Mouse (Mus musculus) layer of hippocampus, postnatal 14 days (tissue): Measurements from ENCODE around the gene Ppm1d. TPM values are rescaled to one million over a fixed set of nuclear protein-coding genes. Genes with fewer than 3 reads are reported as not detected.

ENCODE experiments used
- DNase-seq, 2 experiments: peaks; one replicate each; pipeline ENCODE4 v3.0.0; 2021 to 2022; ENCODE audit warnings: low spot score in 2 of 2, mixed read lengths in 1 of 2
- total RNA-seq, 2 experiments: library from RNA; stranded (reverse); gene quantifications; 2 replicates each; pipeline ENCODE4 v1.2.3; 2021

The Ppm1d gene
- total RNA-seq, 2 experiments from 2014 or later, result 15.3 to 15.4 TPM

DNA sequence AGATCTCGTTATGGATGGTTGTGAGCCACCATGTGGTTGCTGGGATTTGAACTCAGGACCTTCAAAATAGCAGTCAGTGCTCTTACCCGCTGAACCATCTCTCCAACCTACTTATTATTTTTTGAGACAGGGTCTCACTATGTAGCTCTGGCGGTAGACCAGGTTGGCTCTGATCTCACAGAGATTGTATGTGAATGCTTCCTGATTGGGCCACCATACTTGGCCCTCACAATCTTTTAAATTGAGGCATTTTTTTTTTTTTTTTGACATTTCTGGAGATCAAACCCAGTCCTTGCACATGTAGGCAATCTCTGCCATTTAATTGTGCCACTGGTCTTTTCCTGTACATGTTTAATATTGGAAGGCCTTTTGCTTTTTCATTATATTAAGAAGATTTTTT is 17.7 kb downstream of the Ppm1d start:
- no peak for DNase-seq

DNA sequence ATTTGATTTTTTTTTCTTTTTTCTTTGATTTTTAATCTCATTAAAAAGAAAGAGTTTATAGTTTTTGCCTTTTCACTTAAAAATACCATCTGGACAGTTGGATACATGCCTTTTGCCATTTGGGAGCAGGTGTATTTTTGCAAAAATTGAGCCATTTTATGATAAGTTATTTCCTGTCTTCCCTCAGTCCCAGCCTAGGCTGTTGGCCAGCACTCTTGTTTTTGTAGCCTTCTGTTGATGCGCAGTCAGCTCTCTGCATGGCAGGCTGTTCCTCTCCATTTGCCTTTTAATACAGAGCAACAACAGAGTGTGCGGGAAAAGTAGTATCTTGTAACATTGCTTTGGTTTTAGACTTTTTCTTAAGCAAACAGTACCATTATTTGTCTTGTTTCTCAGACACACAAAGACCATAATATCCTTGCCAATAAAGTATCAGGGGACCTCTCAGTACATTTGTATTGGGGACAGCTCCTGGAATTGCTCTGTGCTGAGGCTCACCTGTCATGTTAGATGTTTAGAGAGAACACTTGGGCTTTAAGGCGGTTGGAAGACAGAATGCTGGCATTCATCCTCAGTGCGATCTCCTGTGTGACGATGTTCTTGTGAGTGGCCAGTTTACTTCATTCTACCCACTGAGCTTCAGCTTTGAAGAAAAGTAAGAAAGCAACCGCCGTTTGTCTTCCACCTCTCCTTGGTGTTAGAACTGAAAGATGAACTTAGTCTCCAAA is 18.3 kb downstream of the Ppm1d start:
- DNase-seq, result peak; percentile 53 to 90

DNA sequence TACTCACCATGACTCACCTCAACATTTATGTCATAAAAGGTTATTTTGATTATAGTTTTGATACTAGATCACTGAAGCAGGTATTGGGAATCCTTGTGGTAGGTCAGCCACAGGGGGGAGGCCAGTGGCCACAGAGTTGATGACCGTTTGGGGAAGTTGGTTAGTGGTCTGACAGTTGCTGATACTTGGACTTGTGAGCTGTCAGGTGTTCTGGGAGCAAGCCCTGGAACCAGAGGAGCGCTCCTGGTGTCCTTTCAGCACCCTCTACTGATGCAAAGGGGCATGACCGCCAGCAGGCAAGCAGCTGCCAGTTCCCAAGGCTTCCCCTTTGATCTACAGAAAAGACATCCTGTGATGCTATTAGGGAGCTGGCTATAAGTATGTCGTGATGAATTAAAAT is 23.7 kb downstream of the Ppm1d start:
- no peak for DNase-seq

DNA sequence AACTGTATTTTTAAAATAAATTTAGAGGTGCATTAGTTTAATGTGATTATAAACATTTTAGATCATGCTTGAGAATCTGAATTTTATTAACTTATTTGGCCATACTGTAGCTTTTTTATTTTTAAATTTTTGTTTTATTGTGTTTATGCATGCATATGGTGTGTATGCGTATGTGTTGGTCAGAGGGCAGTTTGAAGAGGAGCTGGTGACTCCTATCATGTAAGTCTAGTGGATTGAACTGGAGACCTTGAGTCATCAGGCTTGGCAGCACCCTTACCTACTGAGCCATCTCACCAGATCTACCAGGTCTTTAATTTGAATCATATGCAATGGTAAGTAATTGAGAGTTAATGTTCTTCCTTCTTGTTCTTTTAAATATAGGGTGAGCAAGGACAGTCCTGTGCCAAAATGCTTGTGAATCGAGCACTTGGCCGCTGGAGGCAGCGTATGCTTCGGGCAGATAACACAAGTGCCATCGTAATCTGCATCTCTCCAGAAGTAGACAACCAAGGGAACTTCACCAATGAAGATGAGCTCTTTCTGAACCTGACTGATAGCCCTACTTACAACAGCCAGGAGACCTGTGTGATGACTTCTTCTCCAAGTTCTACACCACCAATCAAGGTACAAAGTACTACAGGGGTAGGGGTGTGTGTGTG is 28.3 kb downstream of the Ppm1d start:
- no peak for DNase-seq

DNA sequence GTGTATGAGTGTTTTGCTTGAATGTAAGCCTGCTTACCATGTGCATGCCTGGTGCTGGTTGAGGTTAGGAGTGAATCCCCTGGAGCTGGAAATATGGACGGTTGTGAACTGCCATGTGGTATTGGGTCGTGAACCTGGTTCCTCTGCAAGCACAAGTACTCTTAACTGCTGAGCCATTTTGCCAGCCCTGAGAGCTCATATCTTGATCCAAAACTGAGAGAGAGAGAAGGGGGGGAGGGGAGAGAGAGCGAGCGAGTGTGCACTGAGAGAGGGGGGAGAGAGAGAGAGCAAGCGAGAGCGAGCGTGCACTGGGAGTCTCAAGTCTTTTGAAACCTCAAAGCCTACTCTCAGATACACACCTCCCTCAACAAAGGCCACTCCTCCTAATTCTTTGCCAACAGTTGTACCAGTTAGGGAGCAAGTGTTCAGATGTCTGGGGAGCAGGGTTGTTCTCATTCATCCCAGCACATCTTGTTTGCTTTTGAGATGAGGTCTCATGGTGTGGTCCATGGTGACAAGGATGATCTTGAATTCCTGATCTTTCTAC is 29.1 kb downstream of the Ppm1d start:
- no peak for DNase-seq

DNA sequence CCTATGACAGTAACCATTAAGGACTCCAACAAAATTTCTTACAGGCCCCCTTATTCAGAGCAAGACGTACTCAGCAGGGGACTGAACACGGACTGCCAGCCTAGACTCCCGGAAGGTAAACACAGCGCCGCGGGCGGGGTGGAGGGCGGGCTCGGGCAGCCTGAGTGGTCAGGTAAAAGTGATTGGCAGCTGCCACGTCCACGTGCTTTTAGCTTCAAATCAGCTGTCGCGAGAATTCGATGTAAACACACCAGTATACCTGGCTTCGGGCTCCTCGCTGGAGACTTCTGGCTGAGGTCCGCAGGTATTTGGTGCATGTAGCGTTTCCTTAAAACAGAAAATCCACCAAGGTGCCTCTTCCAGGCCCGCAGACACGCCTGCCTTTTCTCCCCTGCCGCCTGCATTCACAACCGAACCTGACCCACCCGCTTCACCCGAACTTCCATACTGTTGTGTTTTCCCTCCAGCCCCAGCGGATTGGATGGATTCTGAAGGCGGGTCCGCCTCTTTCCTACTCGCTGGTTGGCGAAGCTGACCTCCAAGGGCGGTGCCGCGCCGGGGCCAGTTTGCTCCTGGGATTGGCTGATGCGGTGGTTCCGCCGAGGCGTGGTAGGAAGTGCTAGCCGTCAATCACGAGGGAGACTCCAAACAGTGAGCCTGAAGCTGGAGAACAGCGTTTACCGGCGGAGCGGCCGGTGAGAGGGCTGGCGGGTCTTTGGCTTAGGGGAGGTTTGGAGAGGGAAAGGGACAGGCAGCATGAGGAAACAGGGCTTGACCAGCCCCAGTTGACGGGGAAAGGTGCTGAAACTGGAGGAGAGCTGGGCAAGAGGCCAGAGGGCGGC is 41.7 kb downstream of the Ppm1d start, which contains the start of gene Bcas3:
Gene Bcas3 (plus strand): TSS at position 629 of the 842 bp plus-strand sequence.
- DNase-seq, result peak; percentile 100

DNA sequence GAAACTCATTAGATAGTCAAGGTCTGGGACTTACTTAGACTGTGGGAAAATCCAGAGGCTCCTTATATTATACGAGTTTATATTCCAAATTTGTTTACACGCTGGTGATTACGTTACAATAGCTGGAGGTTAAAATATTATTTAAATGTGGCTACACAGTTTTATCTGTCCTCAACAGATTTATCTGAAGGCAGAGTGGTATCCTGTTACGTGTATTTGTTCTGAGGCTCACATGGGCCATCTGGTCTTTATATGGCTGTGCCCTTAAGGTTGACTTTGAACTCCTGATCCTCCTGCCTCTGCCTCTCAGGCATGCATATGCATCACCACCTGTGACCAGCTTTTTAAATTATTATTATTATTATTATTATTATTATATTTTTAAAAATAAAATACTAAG is 42.8 kb downstream of the Ppm1d start:
- DNase-seq, result no peak

DNA sequence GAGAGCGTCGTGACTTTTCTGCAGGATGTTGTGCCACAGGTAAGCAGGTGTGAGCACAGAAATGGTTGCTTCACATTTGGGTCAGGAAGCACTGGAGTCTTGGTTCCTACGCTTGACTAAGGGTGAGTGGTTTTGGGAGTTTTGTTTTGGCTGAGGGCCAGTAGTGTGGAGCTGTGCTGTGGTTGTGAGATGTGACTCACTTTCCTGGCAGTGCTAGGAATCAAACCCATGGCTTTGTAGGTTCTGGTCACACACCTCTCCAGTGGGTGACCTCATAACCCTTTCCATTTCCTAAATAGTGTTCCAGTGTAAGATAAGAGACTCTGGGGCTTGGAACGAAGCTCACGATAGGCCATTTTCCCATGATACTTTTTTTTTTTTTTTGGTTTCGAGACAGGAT is 48.6 kb downstream of the Ppm1d start:
- DNase-seq, result no peak

DNA sequence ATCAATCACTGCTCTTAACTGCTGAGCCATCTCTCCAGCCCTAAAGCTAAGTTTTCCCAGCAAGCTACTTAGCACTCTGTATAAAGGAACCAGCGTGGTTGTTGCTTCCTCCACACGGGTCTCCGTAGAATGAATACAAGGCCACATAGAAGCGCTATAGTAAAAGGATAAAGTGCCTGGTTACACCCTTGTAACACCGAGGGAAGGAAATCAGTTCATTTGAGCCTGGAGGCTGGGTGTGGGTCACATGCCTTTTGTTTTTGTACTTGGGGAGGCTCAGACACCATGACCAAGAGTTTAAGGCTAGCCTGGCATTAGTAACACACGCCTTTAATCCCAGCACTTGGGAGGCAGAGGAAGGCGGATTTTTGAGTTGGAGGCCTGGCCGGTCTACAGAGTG is 50.6 kb downstream of the Ppm1d start:
- no peak for DNase-seq

DNA sequence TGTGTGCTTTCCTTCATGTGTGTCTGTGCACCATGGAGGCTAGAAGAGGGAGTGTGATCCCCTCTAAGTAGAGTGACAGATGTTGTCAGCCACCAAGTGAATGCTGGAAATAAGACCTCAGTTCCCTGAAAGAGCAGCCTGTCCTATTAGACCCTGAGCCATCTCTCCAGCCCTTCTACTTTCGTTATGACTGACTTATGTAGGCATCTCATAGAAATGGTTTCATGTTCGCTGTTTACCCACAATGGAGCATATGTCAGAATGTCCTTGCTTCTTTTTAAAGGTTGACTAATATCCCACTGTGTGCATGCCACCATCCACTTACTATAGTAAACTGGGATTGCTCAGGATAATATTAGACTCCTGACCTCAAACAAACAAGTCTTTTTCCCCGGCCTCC is 55.1 kb downstream of the Ppm1d start:
- no peak for DNase-seq

DNA sequence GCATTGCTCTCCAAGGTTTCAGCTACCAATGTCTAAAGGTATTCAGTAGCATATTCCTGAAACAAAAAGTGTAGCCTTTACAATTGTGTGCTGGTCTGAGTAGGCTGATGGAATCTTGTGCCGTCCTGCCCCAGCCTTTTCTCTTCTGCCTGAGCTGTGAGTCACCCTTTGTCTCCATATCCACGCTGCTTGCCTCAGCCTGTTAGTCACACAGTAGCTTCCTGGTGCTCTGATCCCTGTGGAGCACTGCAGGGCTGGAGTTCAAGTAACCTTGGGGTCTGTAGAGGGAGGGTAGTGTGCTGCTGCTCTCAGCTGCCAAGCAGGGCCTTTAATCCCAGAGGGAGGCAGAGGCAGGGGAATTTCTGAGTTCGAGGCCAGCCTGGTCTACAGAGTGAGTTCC is 56.8 kb downstream of the Ppm1d start:
- no peak for DNase-seq

DNA sequence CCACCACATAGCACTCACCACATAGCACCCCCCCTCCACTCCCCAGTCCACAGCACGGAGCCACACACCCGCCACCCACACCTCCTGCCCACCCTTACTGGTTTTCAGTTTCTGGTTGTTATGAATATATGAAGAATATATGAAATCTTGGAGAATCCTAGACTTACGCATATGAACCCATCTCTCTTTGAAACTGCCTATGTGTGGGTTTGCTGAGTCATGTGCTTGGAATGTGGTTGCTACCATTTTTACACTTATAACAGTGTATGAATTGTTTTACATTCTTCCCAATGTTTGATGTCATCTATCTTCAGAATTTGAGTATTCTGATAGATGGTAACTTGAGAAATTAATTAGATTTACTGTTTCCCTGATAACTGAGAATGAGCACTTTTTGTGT is 68.0 kb downstream of the Ppm1d start:
- DNase-seq, result no peak

DNA sequence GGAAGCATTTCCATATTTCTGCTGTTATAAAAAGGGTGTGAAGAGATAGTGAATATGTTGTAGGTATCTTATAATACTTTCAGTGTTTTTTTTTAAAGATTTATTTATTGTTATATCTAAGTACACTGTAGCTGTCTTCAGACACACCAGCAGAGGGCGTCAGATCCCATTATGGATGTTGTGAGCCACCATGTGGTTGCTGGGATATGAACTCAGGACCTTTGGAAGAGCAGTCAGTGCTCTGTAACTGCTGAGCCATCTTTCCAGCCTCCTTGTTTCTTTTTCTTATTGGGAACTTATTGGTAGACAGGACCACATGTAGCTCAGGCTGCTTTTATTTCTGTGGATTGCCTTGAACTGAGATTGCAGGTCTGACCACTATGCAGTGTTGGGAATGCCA is 69.0 kb downstream of the Ppm1d start:
- no peak for DNase-seq

DNA sequence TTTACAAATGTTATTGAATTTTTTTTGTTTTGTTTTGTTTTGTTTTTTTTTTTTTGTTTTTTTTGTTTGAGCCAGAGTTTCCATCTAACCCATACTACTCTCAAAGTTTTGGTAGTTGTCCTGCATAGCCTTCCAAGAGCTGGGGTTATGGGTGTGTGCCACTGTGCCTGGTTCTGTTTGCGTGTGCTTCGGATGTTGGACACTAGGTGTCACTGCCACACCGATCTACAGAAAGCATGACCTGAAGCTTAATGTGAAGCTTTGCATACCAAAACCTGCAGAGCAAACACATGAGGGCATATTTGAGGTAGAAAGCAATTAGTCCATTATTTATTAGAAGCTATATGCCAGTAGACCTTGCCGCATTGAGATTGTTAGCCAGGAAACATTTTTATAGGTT is 71.0 kb downstream of the Ppm1d start:
- peak; percentile 62 to 73 for DNase-seq

DNA sequence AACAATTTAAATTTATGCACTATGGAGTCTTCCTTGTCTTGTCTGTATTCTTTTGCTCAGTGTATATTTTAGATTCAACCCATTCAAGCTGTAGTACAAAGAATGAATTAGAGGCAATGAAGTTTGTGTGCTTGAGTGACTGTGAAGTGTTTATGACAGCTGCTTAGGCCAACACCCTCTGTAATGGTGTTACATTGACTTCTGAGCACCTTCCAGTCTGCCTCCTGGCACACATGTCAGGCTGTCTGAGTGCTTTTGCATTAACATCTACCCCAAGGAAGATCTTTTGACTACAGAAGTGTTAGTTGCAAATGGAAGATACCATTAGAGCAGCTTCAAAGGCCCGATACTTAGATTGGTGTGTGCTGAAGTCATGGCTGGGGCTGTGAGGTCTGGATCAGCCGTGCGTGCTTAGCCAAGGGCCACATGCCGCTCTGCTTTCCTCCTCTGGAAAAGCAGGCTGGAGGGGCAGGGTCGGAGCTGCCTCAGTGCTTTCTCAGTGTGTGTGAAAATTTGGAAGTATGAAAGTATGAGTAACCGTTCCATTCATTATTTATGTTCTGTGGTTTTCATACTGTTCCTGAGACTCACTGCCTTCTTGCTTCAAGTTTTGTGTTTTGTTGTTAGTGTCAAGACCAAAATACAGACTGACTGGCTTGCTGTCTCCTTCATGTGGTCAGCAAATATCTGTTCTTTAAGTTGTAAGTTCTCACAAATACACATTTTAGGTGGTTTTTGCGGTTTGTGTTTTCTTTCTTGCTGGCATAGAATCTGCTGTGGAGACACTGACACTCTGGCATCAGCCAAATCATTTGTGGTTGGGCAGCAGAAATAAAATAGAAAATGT is 73.2 kb downstream of the Ppm1d start:
- no peak for DNase-seq

DNA sequence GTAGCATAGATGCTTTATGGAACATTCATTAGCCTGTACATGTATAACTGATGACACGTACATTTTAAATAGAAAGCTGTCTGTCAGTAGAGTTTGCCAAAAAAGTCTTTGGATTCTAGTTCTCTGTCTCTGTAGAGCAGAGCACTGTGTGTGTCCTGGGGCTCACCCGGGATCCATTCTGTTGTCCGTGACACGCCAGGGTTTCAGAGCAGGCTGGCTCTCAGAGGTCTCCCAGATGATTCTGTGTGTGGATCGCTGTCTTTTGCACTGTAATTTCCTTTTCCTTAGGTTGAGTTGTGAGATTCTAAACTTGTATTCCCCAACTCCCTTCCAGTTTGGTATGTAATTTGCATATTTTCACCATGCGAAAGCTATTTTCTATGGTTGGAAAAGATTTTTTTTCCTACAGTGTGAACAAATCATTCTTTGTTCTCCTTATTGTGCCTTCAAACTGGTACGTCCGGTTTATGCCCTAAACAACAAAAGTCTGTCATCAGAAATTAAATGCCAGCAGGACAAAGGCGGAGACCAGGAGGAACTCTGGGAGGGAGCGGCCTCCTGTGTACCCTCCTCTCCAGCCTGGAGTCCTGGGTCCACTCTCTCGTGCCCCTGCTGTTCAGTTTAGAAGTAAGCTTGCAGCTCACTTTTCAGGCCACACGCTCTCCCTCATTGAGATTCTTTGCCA is 81.3 kb downstream of the Ppm1d start:
- DNase-seq, result no peak

DNA sequence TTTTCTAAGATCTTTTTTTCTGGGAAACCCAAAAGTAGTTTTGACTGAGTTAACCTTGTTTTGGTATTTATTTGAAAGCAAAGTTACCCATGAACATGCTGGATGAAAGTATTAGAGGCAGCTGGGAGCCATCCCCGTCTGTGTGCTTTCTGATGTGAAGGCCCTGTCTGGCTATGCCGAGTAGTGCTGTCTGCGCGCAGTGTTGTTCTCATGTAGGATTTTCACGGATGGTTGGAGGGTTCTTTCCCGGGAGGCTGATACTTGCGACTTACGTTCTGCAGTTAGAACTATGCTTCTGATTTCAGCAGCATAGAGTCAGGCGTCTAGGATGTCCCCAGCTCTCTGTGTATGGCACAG is 81.8 kb downstream of the Ppm1d start:
- peak in 1 of 2 experiments; percentile 6 for DNase-seq

DNA sequence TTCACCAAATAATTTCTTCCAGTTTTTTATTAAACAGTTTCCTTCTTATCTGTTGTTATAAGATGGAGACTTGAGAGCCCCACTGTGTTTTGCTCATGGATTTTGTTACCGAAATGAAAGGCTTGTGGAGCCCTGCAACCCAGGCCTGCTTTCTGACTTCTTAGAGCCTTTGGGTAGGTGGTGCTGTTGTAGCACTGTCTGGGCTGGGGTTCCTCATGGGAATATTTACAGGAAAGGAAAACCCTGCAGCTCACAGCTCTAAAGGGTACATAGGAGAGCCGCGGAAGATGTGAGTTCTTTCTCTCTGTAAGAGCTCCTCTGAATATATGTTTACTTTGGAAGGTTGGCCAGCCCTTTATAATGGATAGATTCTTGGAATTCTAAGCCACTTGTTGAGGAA is 82.9 kb downstream of the Ppm1d start:
- no peak for DNase-seq

DNA sequence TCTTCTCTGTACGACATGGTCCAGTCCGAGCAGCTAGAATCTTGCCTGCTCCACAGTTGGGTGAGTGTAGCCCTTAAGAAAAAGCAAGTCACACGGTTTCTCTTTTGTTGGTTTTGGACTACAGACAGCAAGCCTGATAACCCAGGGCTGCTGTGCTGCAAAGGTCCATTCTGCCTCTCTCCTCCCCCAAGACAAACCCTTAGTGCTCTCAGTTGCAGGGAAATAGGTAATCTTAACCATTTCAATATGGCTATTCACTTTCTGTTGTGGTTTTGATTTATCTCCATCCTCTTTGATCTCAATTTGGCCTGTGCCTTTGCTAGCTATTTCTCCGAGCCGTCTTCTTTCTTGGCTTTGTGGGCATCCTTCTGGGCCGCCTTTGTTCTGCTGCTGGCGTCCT is 84.3 kb downstream of the Ppm1d start:
- DNase-seq, result no peak
